Mouse (Mus musculus) forebrain, embryonic 15.5 days (tissue): ENCODE results near the gene Ago3. TPM values are rescaled to one million over a fixed set of nuclear protein-coding genes. Genes with fewer than 3 reads are reported as not detected.

ENCODE experiments used
- ATAC-seq: fragments of 200-750 bp; cut with Nextera tagmentation; replicated peaks from 2 replicates; pipeline ENCODE4 v1.8.0; 2017; ENCODE audit warnings: mild to moderate bottlenecking, moderate TSS enrichment, moderate library complexity
- H3K27ac ChIP-seq: fragments of 300-500 bp; sonication (generic); replicated peaks from 2 replicates; pipeline ENCODE4 v1.5.1; 2015; ENCODE audit warnings: mild to moderate bottlenecking, inconsistent platforms
- H3K27me3 ChIP-seq: fragments of 300-500 bp; sonication (generic); 2 replicates; pipeline ENCODE4 v1.6.1; 2015; ENCODE audit warnings: inconsistent platforms
- H3K36me3 ChIP-seq: fragments of 300-500 bp; sonication (generic); 2 replicates; pipeline ENCODE4 v1.6.1; 2015; ENCODE audit warnings: mild to moderate bottlenecking, inconsistent platforms
- H3K4me1 ChIP-seq: fragments of 300-500 bp; sonication (generic); 2 replicates; pipeline ENCODE4 v1.6.1; 2015; ENCODE audit warnings: inconsistent platforms
- H3K4me2 ChIP-seq: fragments of 300-500 bp; sonication (generic); replicated peaks from 2 replicates; pipeline ENCODE4 v1.6.1; 2015; ENCODE audit warnings: mild to moderate bottlenecking, inconsistent platforms
- H3K4me3 ChIP-seq: fragments of 300-500 bp; sonication (generic); 2 replicates; pipeline ENCODE4 v1.5.1; 2015; ENCODE audit warnings: mild to moderate bottlenecking, inconsistent platforms
- H3K9ac ChIP-seq: fragments of 300-500 bp; sonication (generic); replicated peaks from 2 replicates; pipeline ENCODE4 v1.6.1; 2015; ENCODE audit warnings: mild to moderate bottlenecking, inconsistent platforms
- H3K9me3 ChIP-seq: fragments of 300-500 bp; sonication (generic); 2 replicates; pipeline ENCODE4 v1.6.1; 2016; ENCODE audit warnings: inconsistent platforms
- WGBS: fragments of 180-500 bp; shearing (Covaris S2); methylation state at CpG from one replicate; pipeline ENCODE4 v1.1.7; 2015; ENCODE audit warnings: mixed read lengths; 5-methylcytosine and 5-hydroxymethylcytosine counted together
- polyA plus RNA-seq: library from polyadenylated mRNA; unstranded; fragments of >200 nt; fragmentation: Nextera tagmentation; extraction: Ambion mirVana; gene quantifications from 2 replicates; pipeline ENCODE4 v1.2.1, GENCODE M21; 2015

Gene Ago3
- polyA plus RNA-seq, 1 experiment from 2014 or later: 16.3 TPM

- peak within 1 kb of the TSS; percentile 28 for H3K4me3 ChIP-seq
- H3K27me3 ChIP-seq: peaks cover 41% of the 10 kb centered on the region
- H3K36me3 ChIP-seq: no peaks in the 10 kb centered on the region
- H3K27ac ChIP-seq: no peak within 1 kb of the TSS
- no peak for ATAC-seq
- peaks cover 6% of the 10 kb centered on the region for H3K4me1 ChIP-seq
- WGBS: 2% methylated on average over 40 of the region's 42 CpGs
- H3K9me3 ChIP-seq: no peaks in the 10 kb centered on the region
- peak within 1 kb of the TSS; percentile 40 for H3K4me2 ChIP-seq
- H3K9ac ChIP-seq: 0 out of 2 replicates have a peak within 1 kb of the TSS, but pooled peaks have one; percentile 1
Measured at GRCm38 (mm10) chr4:126286492-126286891, 142.9 kb downstream of the Ago3 start, which contains the start of gene Col8a2. TSS of gene Col8a2 (plus strand) at chr4:126286793.

- no peaks in the 10 kb centered on the region for H3K36me3 ChIP-seq
- H3K9ac ChIP-seq: no peak overlapping the region
- no peak overlapping the region for H3K27ac ChIP-seq
- H3K9me3 ChIP-seq: no peaks in the 10 kb centered on the region
- no peak overlapping the region for H3K4me3 ChIP-seq
- peaks cover 6% of the 10 kb centered on the region for H3K4me1 ChIP-seq
- no peak for ATAC-seq
- 86% methylated on average over 8 of the region's 8 CpGs for whole genome bisulfite sequencing
- no peak overlapping the region for H3K4me2 ChIP-seq
- H3K27me3 ChIP-seq: peaks cover 33% of the 10 kb centered on the region
Measured at GRCm38 (mm10) chr4:126283582-126283981, 145.8 kb downstream of the Ago3 start.

DNA sequence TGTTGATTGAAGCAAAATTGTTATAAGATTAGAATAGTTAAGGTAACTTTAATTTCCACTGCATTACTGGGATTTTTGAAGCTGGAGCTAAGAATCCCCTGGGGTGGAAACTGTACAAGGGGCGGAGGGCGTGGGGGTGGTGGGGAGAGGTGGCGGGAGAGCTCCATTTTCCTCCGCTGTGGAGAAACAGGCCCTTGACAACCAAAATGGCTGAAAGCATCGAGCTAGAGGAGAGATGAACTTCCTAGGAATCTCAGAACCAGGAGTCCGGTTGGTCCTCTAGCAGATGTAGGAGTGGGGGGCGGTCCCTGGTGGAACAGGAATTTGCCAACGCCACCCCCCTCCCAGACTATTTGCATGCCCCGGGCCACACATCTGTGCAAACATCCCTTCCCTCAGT is 147.7 kb downstream of the Ago3 start:
- Histone ChIP-seq H3K4me1 (peaks cover 10% of the 10 kb centered on the region), H3K27me3 (peaks cover 14% of the 10 kb centered on the region), H3K27ac (no peak overlapping the region), H3K4me2 (no peak overlapping the region), H3K9me3 (no peaks in the 10 kb centered on the region), H3K9ac (no peak overlapping the region), H3K4me3 (no peak overlapping the region), H3K36me3 (no peaks in the 10 kb centered on the region)
- ATAC-seq: no peak
- WGBS: 79% methylated on average over 9 of the region's 9 CpGs

Other genes starting within 250 kb of the Ago3 start
- 179 and 185 TPM in 2 replicates for gene Thrap3, start 226.8 kb downstream of the Ago3 start, polyA plus RNA-seq
- gene Map7d1, start 173.2 kb downstream of the Ago3 start, polyA plus RNA-seq: 76.8 and 79.6 TPM in 2 replicates
- gene Trappc3, start 167.2 kb downstream of the Ago3 start, polyA plus RNA-seq: 175 and 182 TPM in 2 replicates
- 2.0 and 3.0 TPM in 2 replicates for gene Col8a2, start 142.8 kb downstream of the Ago3 start, polyA plus RNA-seq
- gene Adprhl2, start 107.9 kb downstream of the Ago3 start, polyA plus RNA-seq: 81.9 and 85.3 TPM in 2 replicates
- 12.7 and 16.0 TPM in 2 replicates for gene Tekt2, start 103.9 kb downstream of the Ago3 start, polyA plus RNA-seq
- gene Ago1, start 39.0 kb upstream of the Ago3 start, polyA plus RNA-seq: 15.3 and 17.2 TPM in 2 replicates
- 8.6 and 10.2 TPM in 2 replicates for gene Ago4, start 103.9 kb upstream of the Ago3 start, polyA plus RNA-seq
- gene Clspn, start 127.4 kb upstream of the Ago3 start, polyA plus RNA-seq: 19.3 and 21.5 TPM in 2 replicates
- 4.8 and 5.3 TPM in 2 replicates for gene 5730409E04Rik, start 180.3 kb upstream of the Ago3 start, polyA plus RNA-seq
- gene Psmb2, start 248.1 kb upstream of the Ago3 start, polyA plus RNA-seq: 449 and 456 TPM in 2 replicates